Mouse (Mus musculus): ENCODE results near the gene Car7. TPM values are rescaled to one million over a fixed set of nuclear protein-coding genes. Genes with fewer than 3 reads are reported as not detected.

Gene Car7
- polyA plus RNA-seq, 1 experiment from 2014 or later, result 0.86 TPM

Other genes with a start within 250 kb of the Car7 start
- not detected in 2 replicates for gene Cmtm2a, start 241.5 kb upstream of the Car7 start, polyA plus RNA-seq (2016; fragmentation: Nextera tagmentation; extraction: Ambion mirVana)
- gene Gm45711, start 224.6 kb upstream of the Car7 start, polyA plus RNA-seq (2016; fragmentation: Nextera tagmentation; extraction: Ambion mirVana), result not detected in 2 replicates
- not detected in 2 replicates for gene Cmtm1, start 224.5 kb upstream of the Car7 start, polyA plus RNA-seq (2016; fragmentation: Nextera tagmentation; extraction: Ambion mirVana)
- gene Gm11020, start 213.1 kb upstream of the Car7 start, polyA plus RNA-seq (2016; fragmentation: Nextera tagmentation; extraction: Ambion mirVana), result not detected in 2 replicates
- gene Cmtm2b, start 212.5 kb upstream of the Car7 start, polyA plus RNA-seq (2016; fragmentation: Nextera tagmentation; extraction: Ambion mirVana), result not detected in 2 replicates
- gene Cmtm3, start 195.3 kb upstream of the Car7 start, polyA plus RNA-seq (2016; fragmentation: Nextera tagmentation; extraction: Ambion mirVana), result 72.8 and 79.1 TPM in 2 replicates
- gene Cmtm4, start 138.9 kb upstream of the Car7 start, polyA plus RNA-seq (2016; fragmentation: Nextera tagmentation; extraction: Ambion mirVana), result 1.7 and 1.8 TPM in 2 replicates
- gene Dync1li2, start 91.6 kb upstream of the Car7 start, polyA plus RNA-seq (2016; fragmentation: Nextera tagmentation; extraction: Ambion mirVana), result 80.1 and 96.1 TPM in 2 replicates
- gene Terb1, start 24.8 kb upstream of the Car7 start, polyA plus RNA-seq (2016; fragmentation: Nextera tagmentation; extraction: Ambion mirVana), result 0.16 and 0.22 TPM in 2 replicates
- gene Nae1, start 52 bp upstream of the Car7 start, polyA plus RNA-seq (2016; fragmentation: Nextera tagmentation; extraction: Ambion mirVana), result 134 and 139 TPM in 2 replicates
- 14.3 and 16.5 TPM in 2 replicates for gene Pdp2, start 56.8 kb downstream of the Car7 start, polyA plus RNA-seq (2016; fragmentation: Nextera tagmentation; extraction: Ambion mirVana)
- not detected in 2 replicates for gene Cdh16, start 89.7 kb downstream of the Car7 start, polyA plus RNA-seq (2016; fragmentation: Nextera tagmentation; extraction: Ambion mirVana)
- gene Rrad, start 96.6 kb downstream of the Car7 start, polyA plus RNA-seq (2016; fragmentation: Nextera tagmentation; extraction: Ambion mirVana), result 1.3 and 2.0 TPM in 2 replicates
- gene Ciao2b, start 107.3 kb downstream of the Car7 start, polyA plus RNA-seq (2016; fragmentation: Nextera tagmentation; extraction: Ambion mirVana), result 107 and 110 TPM in 2 replicates
- gene Ces2a, start 199.3 kb downstream of the Car7 start, polyA plus RNA-seq (2016; fragmentation: Nextera tagmentation; extraction: Ambion mirVana), result not detected in 2 replicates

All from midbrain, embryonic 10.5 days (tissue).